Mouse (Mus musculus) lung, postnatal 0 days (tissue): ENCODE measurements around the gene Tbc1d22a.

Experiments
- CTCF ChIP-seq: IDR thresholded peaks from 2 replicates; pipeline ENCODE4 v1.5.1; 2016; ENCODE audit warnings: antibody characterized with exemption, mild to moderate bottlenecking
- EP300 ChIP-seq: IDR thresholded peaks from 2 replicates; pipeline ENCODE4 v1.6.1; 2016; ENCODE audit warnings: antibody characterized with exemption, mild to moderate bottlenecking, control low read depth

DNA sequence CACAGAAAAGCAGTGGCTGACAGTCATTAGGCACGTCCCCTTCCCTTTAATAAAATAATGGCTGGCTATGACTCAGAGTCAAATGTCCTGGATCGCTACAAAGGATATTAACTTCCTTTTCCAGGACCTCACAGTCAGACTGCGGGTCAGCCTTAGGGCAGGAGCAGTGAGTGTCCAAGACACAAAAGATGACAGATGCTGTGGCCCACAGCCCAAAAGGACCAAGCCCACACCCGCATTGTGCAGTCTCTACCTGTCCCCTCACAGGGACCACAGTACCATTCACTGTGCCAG lies 44.5 kb upstream of the Tbc1d22a start:
- TF ChIP-seq CTCF = no peak
- TF ChIP-seq EP300 = peak; percentile 79
